Mouse (Mus musculus) neural tube, embryonic 14.5 days (tissue): ENCODE measurements at regions not wholly inside any gene's neighbourhood (a gene's known extent, or its start where the extent isn't known, plus 50 kb on each side); places are given as distances from the start of the nearest gene placed in this dataset.

Experiments
- ATAC-seq: fragments of 200-750 bp; cut with Nextera tagmentation; 2 replicates; pipeline ENCODE4 v1.8.0; 2017; ENCODE audit warnings: low read depth, mild to moderate bottlenecking, moderate TSS enrichment, moderate library complexity
- H3K27ac ChIP-seq: fragments of 300-500 bp; sonication (generic); 2 replicates; pipeline ENCODE4 v1.5.1; 2014; ENCODE audit warnings: low read depth, mild to moderate bottlenecking, control low read depth, low read length, moderate library complexity, mixed read lengths
- H3K27me3 ChIP-seq: fragments of 300-500 bp; sonication (generic); 2 replicates; pipeline ENCODE4 v1.6.1; 2014; ENCODE audit warnings: low read length; ENCODE audit not compliant: control insufficient read depth, insufficient read depth
- H3K36me3 ChIP-seq: fragments of 300-500 bp; sonication (generic); 2 replicates; pipeline ENCODE4 v1.6.1; 2014; ENCODE audit warnings: low read length, mixed read lengths; ENCODE audit not compliant: control insufficient read depth, insufficient read depth
- H3K4me1 ChIP-seq: fragments of 300-500 bp; sonication (generic); 2 replicates; pipeline ENCODE4 v1.6.1; 2014; ENCODE audit warnings: low read length; ENCODE audit not compliant: control insufficient read depth, insufficient read depth
- H3K4me2 ChIP-seq: fragments of 300-500 bp; sonication (generic); 2 replicates; pipeline ENCODE4 v1.6.1; 2014; ENCODE audit warnings: mild to moderate bottlenecking, low read depth, low read length, control low read depth
- H3K4me3 ChIP-seq: fragments of 300-500 bp; sonication (generic); 2 replicates; pipeline ENCODE4 v1.5.1; 2014; ENCODE audit warnings: low read depth, low read length, control low read depth, mixed read lengths
- H3K9ac ChIP-seq: fragments of 300-500 bp; sonication (generic); replicated peaks from 2 replicates; pipeline ENCODE4 v1.6.1; 2014; ENCODE audit warnings: low read depth, mild to moderate bottlenecking, control low read depth, low read length, mixed read lengths
- H3K9me3 ChIP-seq: fragments of 300-500 bp; sonication (generic); 2 replicates; pipeline ENCODE4 v1.6.1; 2016; ENCODE audit warnings: low read length; ENCODE audit not compliant: control insufficient read depth
- WGBS: fragments of 180-500 bp; shearing (Covaris S2); extraction: QIAGEN DNeasy Blood & Tissue Kit; methylation state at CpG from one replicate; pipeline ENCODE4 v1.1.7; 2014; 5-methylcytosine and 5-hydroxymethylcytosine counted together

GRCm38 (mm10) chr15:59954345-59954744, 62.1 kb downstream of the 4933412E24Rik start:
- no peak overlapping the region for H3K4me2 ChIP-seq
- no peak overlapping the region for H3K27ac ChIP-seq
- no peaks in the 10 kb centered on the region for H3K4me1 ChIP-seq
- ATAC-seq = no peak
- WGBS = 75% methylated on average over 3 of the region's 3 CpGs
- H3K9me3 ChIP-seq = no peaks in the 10 kb centered on the region
- H3K4me3 ChIP-seq = no peak overlapping the region
- no peak overlapping the region for H3K9ac ChIP-seq
- no peaks in the 10 kb centered on the region for H3K27me3 ChIP-seq
- no peaks in the 10 kb centered on the region for H3K36me3 ChIP-seq

- Histone ChIP-seq H3K4me1 (no peaks in the 10 kb centered on the region), H3K4me2 (no peak overlapping the region), H3K9ac (no peak overlapping the region), H3K27ac (no peak overlapping the region), H3K4me3 (no peak overlapping the region), H3K9me3 (no peaks in the 10 kb centered on the region), H3K36me3 (no peaks in the 10 kb centered on the region), H3K27me3 (no peaks in the 10 kb centered on the region)
- ATAC-seq = no peak
- 87% methylated on average over 4 of the region's 4 CpGs for WGBS
These were observed 62.6 kb downstream of the 4933412E24Rik start for GRCm38 (mm10) chr15:59953857-59954256.

- no peaks in the 10 kb centered on the region for H3K27me3 ChIP-seq
- WGBS = 94% methylated on average over 3 of the region's 3 CpGs
- H3K4me2 ChIP-seq = no peak overlapping the region
- H3K9me3 ChIP-seq = no peaks in the 10 kb centered on the region
- H3K36me3 ChIP-seq = no peaks in the 10 kb centered on the region
- H3K27ac ChIP-seq = no peak overlapping the region
- H3K9ac ChIP-seq = no peak overlapping the region
- no peak for ATAC-seq
- no peaks in the 10 kb centered on the region for H3K4me1 ChIP-seq
- H3K4me3 ChIP-seq = no peak overlapping the region
These were observed 65.7 kb downstream of the 4933412E24Rik start for GRCm38 (mm10) chr15:59950617-59951216.

- 2% methylated on average over 8 of the region's 8 CpGs for WGBS
- Histone ChIP-seq H3K4me1 (no peaks in the 10 kb centered on the region), H3K36me3 (no peaks in the 10 kb centered on the region), H3K27ac (no peak overlapping the region), H3K27me3 (no peaks in the 10 kb centered on the region), H3K9me3 (no peaks in the 10 kb centered on the region), H3K4me3 (no peak overlapping the region), H3K9ac (no peak overlapping the region), H3K4me2 (no peak overlapping the region)
- ATAC-seq = peak; percentile 38; the same call in 1 of the 2 replicates
These were observed 71.2 kb downstream of the 4933412E24Rik start for GRCm38 (mm10) chr15:59945208-59945607.

- Histone ChIP-seq H3K9ac (no peak overlapping the region; the same call in 1 of the 2 replicates), H3K4me1 (no peaks in the 10 kb centered on the region), H3K9me3 (no peaks in the 10 kb centered on the region), H3K27ac (no peak overlapping the region), H3K4me2 (no peak overlapping the region), H3K36me3 (no peaks in the 10 kb centered on the region), H3K4me3 (no peak overlapping the region), H3K27me3 (no peaks in the 10 kb centered on the region)
- no peak for ATAC-seq
- WGBS = 41% methylated on average over 5 of the region's 5 CpGs
These were observed 79.9 kb downstream of the 4933412E24Rik start for GRCm38 (mm10) chr15:59936486-59936885.

GRCm38 (mm10) chr15:59913860-59914259, 102.6 kb downstream of the 4933412E24Rik start:
- Histone ChIP-seq H3K27me3 (no peaks in the 10 kb centered on the region), H3K9me3 (no peaks in the 10 kb centered on the region), H3K4me2 (no peak overlapping the region), H3K9ac (no peak overlapping the region), H3K4me1 (no peaks in the 10 kb centered on the region), H3K27ac (no peak overlapping the region), H3K36me3 (no peaks in the 10 kb centered on the region), H3K4me3 (no peak overlapping the region)
- WGBS = 65% methylated on average over 4 of the region's 4 CpGs
- no peak for ATAC-seq

- H3K4me1 ChIP-seq = no peaks in the 10 kb centered on the region
- no peaks in the 10 kb centered on the region for H3K36me3 ChIP-seq
- H3K4me3 ChIP-seq = no peak overlapping the region
- no peak for ATAC-seq
- H3K9ac ChIP-seq = no peak overlapping the region
- WGBS = 87% methylated on average over 2 of the region's 2 CpGs
- H3K27ac ChIP-seq = no peak overlapping the region
- H3K27me3 ChIP-seq = no peaks in the 10 kb centered on the region
- H3K4me2 ChIP-seq = no peak overlapping the region
- no peaks in the 10 kb centered on the region for H3K9me3 ChIP-seq
These were observed 108.1 kb downstream of the 4933412E24Rik start for GRCm38 (mm10) chr15:59908300-59908699.

GRCm38 (mm10) chr15:59905832-59906797, 110.3 kb downstream of the 4933412E24Rik start:
- Histone ChIP-seq H3K4me1 (no peaks in the 10 kb centered on the region), H3K4me3 (no peak overlapping the region), H3K27me3 (no peaks in the 10 kb centered on the region), H3K9ac (no peak overlapping the region), H3K9me3 (no peaks in the 10 kb centered on the region), H3K27ac (no peak overlapping the region), H3K36me3 (no peaks in the 10 kb centered on the region), H3K4me2 (no peak overlapping the region)
- WGBS = 83% methylated on average over 9 of the region's 9 CpGs
- no peak for ATAC-seq

GRCm38 (mm10) chr15:59904741-59905140, 111.7 kb downstream of the 4933412E24Rik start:
- H3K9me3 ChIP-seq = no peaks in the 10 kb centered on the region
- 37% methylated on average over 5 of the region's 5 CpGs for WGBS

More at GRCm38 (mm10) chr15:59904741-59905140, 111.7 kb downstream of the 4933412E24Rik start:
- Histone ChIP-seq H3K9ac (no peak overlapping the region), H3K4me2 (no peak overlapping the region), H3K4me3 (no peak overlapping the region), H3K4me1 (no peaks in the 10 kb centered on the region), H3K36me3 (no peaks in the 10 kb centered on the region), H3K27me3 (no peaks in the 10 kb centered on the region), H3K27ac (no peak overlapping the region)
- ATAC-seq = no peak
